Mouse (Mus musculus) megakaryocyte progenitor cell, adult 5-6 weeks (primary cell): ENCODE measurements at regions not wholly inside any gene's neighbourhood (a gene's known extent, or its start where the extent isn't known, plus 50 kb on each side); places are given as distances from the start of the nearest gene placed in this dataset.

Experiments used
- ATAC-seq: replicated peaks from 2 replicates; pipeline ENCODE4 v1.8.0; 2016; ENCODE audit warnings: mild to moderate bottlenecking, moderate TSS enrichment, inconsistent platforms; ENCODE audit not compliant: poor library complexity

DNA sequence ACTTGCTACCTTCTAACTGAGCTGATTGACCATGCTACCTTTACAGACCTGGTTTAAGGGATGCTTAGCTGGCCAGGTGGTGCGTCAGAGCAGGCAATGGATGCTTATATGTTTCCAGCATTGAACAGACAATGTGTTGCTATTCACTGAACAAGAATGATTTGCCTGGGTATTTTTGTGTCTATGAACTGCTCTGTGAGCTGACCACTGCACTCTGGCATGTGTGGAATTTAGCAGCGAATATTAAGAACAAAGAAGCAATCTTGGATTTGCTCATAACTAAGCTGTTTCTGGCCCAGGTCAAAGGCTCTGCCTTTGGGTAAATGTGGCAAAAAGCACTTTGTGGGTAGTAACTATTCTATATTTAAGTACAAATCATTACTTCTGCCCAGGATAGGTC lies 58.3 kb upstream of the Ccdc39 start:
- ATAC-seq: no peak

DNA sequence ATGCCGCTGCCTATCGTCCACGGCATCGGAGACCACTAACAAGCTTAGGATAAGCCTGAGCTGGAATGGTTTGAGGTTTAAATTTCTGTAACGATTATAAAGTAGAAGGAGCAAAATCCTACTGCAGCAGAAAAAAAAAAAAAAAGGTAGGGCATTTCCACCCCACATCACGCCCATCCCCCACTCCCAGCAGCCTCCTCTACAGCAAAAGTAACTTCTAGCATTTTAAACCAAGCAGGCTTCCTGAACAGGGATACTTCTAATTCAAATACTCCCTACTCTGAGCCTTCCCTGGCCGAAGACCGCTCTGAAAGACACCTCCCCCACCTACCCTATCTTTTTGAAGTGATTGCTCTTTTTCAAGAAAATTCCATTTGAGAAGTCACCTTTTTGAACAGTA lies 59.2 kb upstream of the Ccdc39 start:
- ATAC-seq: no peak

DNA sequence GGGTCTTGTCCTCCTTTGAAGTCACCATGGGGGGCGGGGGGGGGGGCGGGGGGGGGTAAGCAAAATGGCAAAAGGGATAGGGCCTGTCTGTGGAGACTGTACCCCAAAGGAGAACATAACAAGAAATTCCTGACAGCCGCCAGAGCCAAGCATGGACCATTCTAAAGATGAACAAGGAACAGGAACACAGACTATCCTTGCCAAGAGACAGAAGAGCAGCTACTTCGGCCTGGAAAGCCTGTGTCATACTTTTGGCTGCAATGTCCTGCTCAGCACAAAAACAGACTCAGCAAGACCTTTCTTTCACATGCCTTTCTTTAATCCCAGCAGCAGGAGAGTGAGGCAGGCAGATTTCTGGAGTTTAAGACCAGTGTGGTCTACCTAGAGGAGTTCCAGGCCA lies 59.7 kb upstream of the Ccdc39 start:
- ATAC-seq: no peak

DNA sequence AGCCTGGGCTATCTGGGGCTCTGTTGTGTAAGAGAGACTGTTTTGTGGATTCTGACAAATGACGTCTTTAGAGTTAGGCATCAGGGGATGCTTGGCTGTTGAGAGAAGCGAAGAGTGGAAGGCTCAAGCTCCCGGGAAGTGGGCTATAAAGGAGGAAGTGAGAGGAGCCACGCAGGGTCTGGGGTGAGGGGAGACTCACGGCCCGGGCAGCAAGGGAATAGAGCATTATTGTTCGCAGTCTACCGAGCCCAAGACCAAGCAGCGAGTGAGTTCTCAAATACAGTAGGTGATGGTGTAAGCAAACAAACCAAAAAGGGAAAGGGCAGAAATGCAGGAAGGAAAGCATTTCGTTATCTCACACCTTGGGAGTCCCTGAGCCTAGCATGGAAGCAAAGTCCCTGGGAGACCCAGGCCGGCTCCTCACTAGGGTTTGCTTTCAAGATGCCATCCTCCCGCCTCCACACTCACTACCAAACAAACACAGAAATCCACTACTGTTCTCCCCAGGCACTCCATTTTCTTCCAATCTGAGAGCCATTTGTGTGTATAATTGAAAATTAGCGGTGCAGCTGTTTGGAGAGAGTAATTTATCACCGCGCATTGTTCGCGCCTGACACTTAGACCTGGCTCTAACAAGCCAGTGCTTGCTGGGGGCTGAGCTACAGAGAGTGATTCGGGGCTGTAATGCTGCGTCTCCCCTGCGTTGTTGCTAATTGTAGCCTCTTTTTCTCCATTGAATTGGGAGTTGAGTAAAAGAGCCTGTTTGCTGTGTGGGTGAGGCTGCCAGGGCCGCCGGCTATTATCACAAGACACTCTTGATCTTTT lies 61.0 kb upstream of the Ccdc39 start:
- no peak for ATAC-seq

DNA sequence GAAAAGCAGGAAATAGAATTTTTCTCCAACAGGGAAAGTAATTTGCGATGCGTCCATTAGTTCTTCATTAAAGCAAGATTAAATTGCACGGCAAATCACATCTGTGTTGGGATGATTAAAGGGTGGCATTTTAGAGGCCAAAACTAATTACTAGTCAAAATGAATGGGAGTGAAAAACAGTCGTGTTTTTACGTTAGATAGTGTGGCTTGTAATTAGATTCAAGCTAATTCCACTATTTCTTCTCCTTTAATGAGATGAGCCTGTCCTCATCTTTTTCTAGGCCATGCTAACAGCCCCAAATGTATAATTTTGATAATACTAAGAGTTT lies 61.5 kb upstream of the Ccdc39 start:
- ATAC-seq: no peak

DNA sequence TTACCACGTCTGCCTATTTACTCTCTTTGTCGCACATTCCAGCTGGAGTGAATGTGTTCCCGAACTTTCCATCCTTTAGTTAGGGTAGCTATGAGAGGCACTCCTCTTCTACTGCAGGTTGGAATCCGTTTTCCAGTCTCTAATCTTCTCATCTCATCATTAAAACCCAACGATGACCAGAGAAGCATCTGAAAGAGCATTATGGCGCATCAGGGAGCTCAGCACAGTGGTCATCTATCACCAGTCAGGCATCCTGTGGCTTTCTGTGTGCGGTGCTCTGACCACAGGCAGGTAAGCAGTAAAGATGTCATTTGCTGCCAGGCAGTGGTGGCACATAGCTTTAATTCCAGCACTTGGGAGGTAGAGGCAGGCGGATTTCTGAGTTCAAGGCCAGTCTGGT lies 63.0 kb upstream of the Ccdc39 start:
- ATAC-seq: no peak

DNA sequence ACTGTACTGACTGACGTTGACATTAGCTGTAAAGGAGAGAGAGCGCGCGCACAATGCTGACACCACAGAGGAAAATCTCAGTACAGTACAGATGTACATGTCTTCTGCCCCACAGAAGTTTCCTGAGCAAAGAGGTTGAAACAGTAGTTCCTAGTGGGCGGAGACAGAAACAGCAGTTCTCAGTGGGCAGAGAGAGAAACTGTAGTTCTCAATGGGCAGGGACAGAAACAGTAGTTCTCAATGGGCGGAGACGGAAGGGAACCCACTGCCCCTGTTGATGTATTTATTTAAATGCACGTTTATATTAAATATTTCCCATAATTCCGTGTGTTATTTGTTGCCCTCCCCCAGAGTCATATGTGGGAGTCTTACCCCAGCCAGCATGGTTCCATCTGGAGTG lies 67.4 kb upstream of the Ccdc39 start:
- ATAC-seq: no peak

DNA sequence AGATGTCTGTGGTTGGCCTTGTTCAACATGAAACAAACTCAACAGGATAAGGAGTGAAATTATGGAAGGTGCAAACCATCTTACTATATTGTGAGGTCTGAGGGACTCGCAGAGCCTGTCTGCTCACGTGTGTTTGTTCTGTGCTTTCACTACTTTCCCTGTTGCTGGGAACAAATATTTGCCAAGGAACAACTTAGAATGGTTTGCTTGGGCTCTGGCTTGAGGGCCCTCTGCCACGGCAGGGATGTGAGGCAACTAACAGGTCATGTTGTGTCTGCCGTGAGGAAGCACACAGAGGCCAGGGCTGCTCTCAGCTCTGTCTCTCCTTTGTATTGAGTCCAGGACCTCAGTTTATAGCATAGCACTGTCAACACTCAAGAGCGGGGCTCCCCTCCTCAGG lies 69.4 kb upstream of the Ccdc39 start:
- no peak for ATAC-seq

DNA sequence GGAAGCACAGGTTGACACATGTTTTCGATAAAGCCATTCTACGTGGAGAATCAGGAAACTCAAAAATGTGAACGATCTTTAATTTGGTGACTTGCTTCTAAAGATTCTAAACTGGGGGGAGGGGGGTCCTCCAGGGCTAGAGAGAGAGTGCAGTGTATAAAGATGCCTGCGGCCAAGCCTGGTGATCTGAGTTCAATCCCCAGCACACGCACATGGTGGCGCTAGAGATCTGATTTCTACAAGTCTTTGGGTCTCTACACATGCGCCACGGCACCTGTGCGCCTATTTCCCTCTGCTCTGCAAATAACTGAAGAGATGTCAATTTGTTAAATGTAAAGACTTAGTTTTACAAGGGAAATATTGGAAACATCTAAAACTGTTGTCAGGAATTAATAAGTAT lies 70.3 kb upstream of the Ccdc39 start:
- 0 out of 2 replicates have a peak, but pooled peaks have one; percentile 41 for ATAC-seq

DNA sequence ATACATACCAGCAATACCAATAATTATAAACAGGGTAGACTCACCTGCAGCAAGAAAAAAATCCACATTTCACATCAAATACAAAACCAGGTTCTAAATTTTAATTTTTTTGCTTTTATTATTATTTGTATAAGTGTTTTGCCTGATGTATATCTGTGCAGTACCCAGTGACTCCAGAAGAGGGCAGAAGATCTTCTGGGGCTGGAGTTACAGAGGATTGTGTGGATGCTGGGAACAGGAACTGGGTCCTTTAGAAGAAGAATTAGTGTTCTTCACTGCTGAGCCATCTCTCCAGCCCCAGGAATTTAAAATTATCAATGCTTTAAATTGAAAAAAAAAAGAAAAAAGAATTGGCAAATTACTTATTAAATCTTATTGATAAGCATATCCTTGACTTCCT lies 71.7 kb upstream of the Ccdc39 start:
- ATAC-seq: no peak

DNA sequence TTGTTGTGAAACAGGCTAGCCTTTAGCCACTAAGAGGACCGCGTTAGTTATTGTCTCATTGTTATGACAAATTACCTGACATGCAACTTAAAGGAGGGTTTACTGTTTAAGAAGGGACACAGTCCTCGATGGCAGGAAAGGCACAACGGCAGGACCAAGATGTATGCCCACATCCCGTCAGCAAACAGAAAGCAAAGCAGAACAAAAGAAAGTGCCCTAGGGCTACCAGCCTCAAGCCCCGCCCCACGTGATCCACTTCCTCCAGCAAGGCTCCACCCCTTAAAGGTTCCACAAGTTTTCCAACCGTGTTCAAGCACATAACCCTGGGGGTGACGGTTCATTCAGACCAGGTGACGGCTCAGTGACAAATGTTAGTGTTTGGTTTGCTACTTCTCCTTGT lies 72.2 kb upstream of the Ccdc39 start:
- ATAC-seq: no peak

DNA sequence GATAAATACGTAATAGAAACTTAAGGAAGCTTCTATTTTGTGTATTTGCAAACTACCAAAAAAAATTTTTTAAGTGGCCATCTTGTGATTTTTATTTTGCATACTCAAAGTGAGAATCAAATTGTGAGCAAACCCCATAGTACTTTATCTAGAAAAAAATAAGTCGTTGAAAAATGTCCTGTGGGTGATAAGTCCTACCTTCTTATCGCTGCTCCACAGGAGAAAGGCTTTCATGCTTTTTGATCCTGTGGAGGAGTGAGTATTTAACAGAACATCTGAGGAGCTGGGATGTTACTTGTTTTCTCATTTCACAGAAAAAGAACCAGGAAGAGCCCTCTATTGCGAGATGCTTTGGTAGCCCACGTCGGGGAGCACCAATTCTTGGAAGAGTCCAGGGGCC lies 72.7 kb upstream of the Ccdc39 start:
- ATAC-seq: no peak; the same call in 1 of the 2 replicates

DNA sequence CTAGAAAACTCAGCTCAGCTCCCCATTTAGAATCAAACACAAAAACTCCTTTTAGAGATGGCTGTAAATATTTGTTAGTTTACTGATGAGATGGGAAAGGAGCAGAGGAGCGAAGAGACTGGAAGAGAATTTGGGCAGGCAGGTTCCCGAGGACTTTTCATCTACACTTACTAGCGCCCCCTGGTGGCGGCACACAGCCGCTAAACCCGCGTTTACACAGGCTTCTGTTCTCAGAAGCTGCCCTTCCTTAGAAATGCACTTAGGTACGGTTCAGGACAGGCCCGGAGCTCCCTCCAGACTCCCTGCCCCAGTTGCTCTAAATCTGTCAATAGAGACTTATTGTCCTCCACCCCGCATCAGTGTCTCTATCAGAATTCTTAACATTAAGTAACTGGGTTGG lies 74.7 kb upstream of the Ccdc39 start:
- ATAC-seq: peak; percentile 81

DNA sequence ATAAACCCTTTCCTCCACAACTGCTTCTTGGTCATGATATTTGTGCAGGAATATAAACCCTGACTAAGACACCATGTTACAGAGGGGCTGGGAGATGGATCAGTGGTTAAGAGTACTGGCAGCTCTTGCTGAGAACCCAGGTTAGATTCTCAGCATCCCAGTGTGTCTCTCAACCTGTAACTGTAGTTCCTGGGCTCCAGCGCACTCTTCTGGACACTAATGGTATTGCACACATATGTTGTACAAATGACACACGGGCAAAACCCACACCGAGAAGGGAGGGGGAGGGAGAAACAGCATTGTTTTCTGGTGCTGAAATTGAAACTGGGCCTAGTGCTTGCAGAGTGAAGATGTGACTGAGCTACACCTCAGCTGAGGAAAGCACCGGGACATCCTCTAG lies 81.0 kb upstream of the Ccdc39 start:
- no peak for ATAC-seq

DNA sequence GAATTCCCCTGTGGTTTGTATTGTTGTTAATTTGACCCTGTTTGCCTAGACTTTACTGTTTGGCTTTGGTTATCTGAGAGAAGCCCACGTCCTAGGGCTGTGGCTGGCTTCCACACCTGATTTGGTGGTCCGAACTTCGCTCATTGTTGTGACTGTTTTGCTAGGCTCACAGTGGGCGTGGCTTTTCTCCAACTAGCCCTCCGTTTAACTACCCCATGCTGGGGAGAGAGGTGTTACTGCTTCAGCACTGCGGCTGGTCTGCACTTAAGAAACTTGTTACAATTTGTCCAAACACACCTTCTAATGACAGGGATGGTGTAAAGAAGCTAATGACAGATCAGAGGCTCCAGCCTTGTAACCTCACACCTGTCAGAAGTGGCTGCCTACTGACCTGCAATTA lies 64.7 kb upstream of the Fxr1 start:
- no peak for ATAC-seq

DNA sequence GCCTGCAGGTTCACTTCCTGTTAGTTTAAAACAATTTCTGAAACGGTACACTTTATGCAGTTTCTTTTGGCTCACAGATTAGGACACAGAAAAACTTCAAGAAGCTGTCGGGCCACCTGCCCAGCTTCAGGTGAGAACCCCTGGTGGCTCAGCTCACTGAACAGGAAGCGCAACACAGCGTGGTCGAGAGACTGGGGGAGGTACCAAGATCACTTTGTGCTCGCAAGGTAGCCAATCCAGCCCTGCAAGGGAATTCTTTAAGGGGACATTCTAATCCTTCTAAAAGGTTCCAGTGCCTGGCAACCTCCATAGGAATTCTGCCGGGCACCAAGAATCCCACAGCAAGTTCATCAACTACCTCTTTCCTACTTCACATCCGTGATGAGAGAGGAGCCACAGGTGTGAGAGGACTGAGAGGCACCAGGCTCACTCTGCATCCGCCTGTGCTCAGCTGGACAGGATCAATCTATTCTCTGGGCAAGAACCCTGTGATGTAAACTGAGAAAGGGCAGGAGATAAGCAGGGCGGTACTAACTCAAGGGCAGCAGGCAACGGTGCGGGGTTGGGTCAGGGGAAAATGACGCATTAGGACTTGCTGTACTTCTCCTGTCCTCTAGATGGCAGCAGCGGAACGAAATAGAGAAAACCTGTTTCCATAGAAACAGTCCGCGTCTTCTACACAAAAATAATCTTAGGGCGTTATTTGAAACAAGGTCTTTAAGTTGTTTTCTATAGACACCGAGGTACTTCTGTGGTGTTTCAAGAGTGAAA lies 63.7 kb upstream of the Fxr1 start:
- peak; percentile 98 for ATAC-seq

DNA sequence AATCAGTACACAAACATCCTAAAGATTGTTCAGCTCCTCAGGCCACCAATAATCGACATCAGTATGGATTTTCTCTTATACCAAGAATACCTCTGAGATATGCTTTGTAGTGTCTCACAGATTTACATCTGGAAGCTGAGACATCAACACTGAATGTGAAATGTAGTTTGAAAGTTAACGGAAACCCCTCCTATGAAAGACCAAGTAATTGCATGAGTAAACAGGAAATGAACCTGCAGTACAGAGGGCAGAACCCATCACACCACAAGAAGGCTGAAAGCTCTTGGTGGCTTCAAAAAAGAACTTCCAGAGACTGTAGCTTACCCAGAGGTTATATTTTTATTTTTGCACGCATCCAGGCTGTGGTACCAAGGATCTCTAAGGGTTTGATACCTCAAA lies 63.1 kb upstream of the Fxr1 start:
- no peak for ATAC-seq

DNA sequence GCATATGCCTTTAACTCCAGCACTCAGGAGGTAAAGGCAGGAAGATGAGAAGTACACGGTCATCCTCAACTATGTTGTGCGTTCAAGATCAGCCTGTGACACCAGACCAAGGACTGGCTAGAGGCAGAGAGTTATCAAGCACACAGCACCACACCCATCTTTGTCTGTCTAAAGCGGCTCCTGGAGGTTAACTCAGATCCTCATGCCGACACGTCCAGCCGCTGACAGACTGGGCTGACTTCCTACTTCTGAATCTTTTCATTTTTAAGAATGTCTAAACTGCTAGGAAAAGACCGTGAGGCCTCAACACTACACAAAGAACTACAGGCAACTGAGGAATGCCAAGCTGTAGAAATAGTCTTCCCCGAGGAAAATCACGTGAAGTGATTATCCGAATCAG lies 62.1 kb upstream of the Fxr1 start:
- no peak for ATAC-seq

DNA sequence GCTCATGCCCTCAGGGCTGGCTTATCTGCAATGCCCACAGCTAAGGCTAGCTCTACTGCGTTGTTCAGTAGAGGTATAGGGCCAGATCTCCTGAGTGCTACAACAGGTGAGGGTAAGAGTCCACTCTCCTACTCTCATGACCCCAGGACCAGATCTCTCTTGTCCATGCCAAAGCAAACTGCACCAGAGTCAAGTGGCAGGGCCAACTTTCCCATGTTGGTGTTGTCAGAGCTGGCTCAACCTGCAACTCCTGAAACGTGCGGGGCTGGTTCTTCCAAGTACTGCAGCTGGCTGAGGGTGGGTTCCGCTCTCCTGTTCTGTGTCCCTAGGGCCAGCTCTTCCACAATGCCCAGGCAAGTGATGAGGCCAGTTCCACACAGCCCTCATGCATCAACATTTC lies 61.5 kb upstream of the Fxr1 start:
- no peak for ATAC-seq

DNA sequence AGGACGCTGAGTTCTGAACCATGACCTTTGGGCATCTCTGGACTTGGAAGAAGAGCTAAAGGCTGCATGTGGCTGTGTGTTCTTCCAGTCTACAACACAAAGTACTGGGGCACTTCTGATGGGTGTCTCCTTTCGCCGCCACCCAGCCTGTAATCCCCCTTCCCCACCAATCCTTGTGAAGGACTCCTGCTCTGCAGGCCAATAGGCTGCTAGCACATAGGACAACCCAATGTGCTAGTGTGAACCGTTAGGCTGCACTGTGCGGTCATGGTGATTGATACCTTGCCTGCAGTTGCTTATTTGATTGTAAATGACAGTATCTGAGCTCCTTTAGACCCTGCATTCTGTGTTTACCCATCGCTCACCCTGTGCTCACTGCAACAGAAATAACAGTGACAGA lies 59.5 kb upstream of the Fxr1 start:
- ATAC-seq: no peak

DNA sequence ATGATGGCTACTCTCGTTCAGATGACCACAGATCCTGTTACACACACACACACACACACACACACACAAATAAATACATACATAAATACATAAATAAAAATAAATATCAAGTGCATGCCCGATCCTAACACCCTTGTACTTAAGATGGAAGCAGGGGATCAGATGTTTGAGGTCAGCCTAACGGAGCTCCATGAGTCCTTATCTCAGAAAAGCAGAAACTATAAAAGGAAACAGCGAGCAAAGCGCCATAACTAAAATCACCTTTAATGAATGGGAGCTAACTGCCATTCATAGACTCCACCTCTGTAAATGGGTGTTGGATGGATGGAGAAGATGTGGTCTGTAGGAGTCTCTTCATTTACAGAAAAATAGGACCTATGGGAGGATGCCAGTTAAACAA lies 56.8 kb upstream of the Fxr1 start:
- ATAC-seq: no peak

DNA sequence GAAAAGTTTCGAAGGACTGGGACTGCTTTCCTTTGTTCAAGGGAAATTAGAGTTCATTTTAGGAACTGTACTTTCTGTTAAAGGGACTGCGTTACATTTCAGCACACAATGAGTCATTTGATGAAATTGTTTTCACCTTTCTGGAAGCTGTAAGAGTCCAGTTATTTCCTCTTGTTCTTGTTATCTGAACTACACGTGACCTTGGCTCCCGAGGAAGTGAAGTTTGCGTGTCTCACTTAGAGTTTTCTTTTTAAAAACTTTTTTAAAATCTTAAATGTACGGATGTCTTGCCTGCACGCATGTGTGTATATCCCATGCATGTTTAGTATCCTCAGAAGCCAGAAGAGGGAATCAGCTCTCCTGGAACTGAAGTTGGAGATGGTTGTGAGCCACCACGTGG lies 52.6 kb upstream of the Fxr1 start:
- no peak for ATAC-seq
